Mouse (Mus musculus): ENCODE measurements around the gene D030056L22Rik.

- no peak for TF ChIP-seq CTCF (IDR thresholded peaks at IDR 0.05; ENCODE audit: borderline replicate concordance, extremely low read depth, insufficient read depth, insufficient read length)
- no peak for TF ChIP-seq POLR2A (IDR thresholded peaks at IDR 0.05; ENCODE audit: borderline replicate concordance, extremely low read depth, insufficient read depth, insufficient read length, poor library complexity, severe bottlenecking)
Measured at GRCm38 (mm10) chr19:18695552-18695951, 17.4 kb upstream of the D030056L22Rik start.

All from brain, embryonic 14.5 days (tissue).